Mouse (Mus musculus) right cerebral cortex, postnatal 14 days (tissue): Measurements from ENCODE around the gene Inafm2.

ENCODE experiments used
- DNase-seq: peaks from one replicate; pipeline ENCODE4 v3.0.0; 2022

Inafm2 gene

GRCm38 (mm10) chr2:118760311-118761025 lies 14.9 kb downstream of the Inafm2 start:
- no peak for DNase-seq

- no peak for DNase-seq
These were observed 15.8 kb downstream of the Inafm2 start for GRCm38 (mm10) chr2:118761358-118761757.

- DNase-seq = peak; percentile 85
These were observed 16.6 kb downstream of the Inafm2 start, which contains the start of gene Ccdc9b for GRCm38 (mm10) chr2:118761906-118762783. TSS of gene Ccdc9b (minus strand) at chr2:118762661.

GRCm38 (mm10) chr2:118762784-118763148 lies 17.2 kb downstream of the Inafm2 start:
- DNase-seq = no peak

- no peak for DNase-seq
These were observed 17.9 kb downstream of the Inafm2 start for GRCm38 (mm10) chr2:118763469-118763868.

- DNase-seq = peak; percentile 59
These were observed 18.7 kb downstream of the Inafm2 start for GRCm38 (mm10) chr2:118764094-118764831.

GRCm38 (mm10) chr2:118764875-118765274 lies 19.3 kb downstream of the Inafm2 start:
- no peak for DNase-seq

- no peak for DNase-seq
These were observed 20.8 kb downstream of the Inafm2 start for GRCm38 (mm10) chr2:118766041-118767033.

- no peak for DNase-seq
These were observed 26.8 kb downstream of the Inafm2 start, which contains the start of gene Phgr1 for GRCm38 (mm10) chr2:118772158-118772874. TSS of gene Phgr1 (plus strand) at chr2:118772769.

- DNase-seq = no peak
These were observed 29.0 kb downstream of the Inafm2 start for GRCm38 (mm10) chr2:118774536-118774935.

- no peak for DNase-seq
These were observed 29.8 kb downstream of the Inafm2 start for GRCm38 (mm10) chr2:118775396-118775795.

GRCm38 (mm10) chr2:118775846-118776245 lies 30.3 kb downstream of the Inafm2 start:
- peak; percentile 47 for DNase-seq

GRCm38 (mm10) chr2:118776295-118776694 lies 30.7 kb downstream of the Inafm2 start:
- no peak for DNase-seq

- DNase-seq = no peak
These were observed 32.9 kb downstream of the Inafm2 start for GRCm38 (mm10) chr2:118778418-118778817.

GRCm38 (mm10) chr2:118779065-118779464 lies 33.5 kb downstream of the Inafm2 start:
- no peak for DNase-seq

- peak; percentile 95 for DNase-seq
These were observed 34.2 kb downstream of the Inafm2 start, which contains the start of gene Disp2 for GRCm38 (mm10) chr2:118779504-118780480. TSS of gene Disp2 (plus strand) at chr2:118779719.

- no peak for DNase-seq
These were observed 35.6 kb downstream of the Inafm2 start for GRCm38 (mm10) chr2:118781115-118781514.

GRCm38 (mm10) chr2:118782303-118782702 lies 36.7 kb downstream of the Inafm2 start:
- no peak for DNase-seq

- no peak for DNase-seq
These were observed 37.5 kb downstream of the Inafm2 start for GRCm38 (mm10) chr2:118783093-118783492.

GRCm38 (mm10) chr2:118783663-118784062 lies 38.1 kb downstream of the Inafm2 start:
- DNase-seq = no peak
